Mouse (Mus musculus) c-Kit-positive CD71-negative TER-119-negative erythroid progenitor cells, embryonic 14.5 days (primary cell): ENCODE measurements around the gene Ifngr2.

ENCODE experiments used
- DNase-seq: peaks from one replicate; pipeline ENCODE4 v3.0.0-alpha.2; 2013; ENCODE audit warnings: low read depth

Ifngr2 gene

GRCm38 (mm10) chr16:91537065-91537464 is 9.8 kb upstream of the Ifngr2 start:
- no peak for DNase-seq

- DNase-seq: no peak
Observed at GRCm38 (mm10) chr16:91538051-91538450, 8.8 kb upstream of the Ifngr2 start.

- DNase-seq: no peak
Observed at GRCm38 (mm10) chr16:91538513-91538912, 8.4 kb upstream of the Ifngr2 start.

- DNase-seq: no peak
Observed at GRCm38 (mm10) chr16:91541573-91542081, 5.2 kb upstream of the Ifngr2 start.

GRCm38 (mm10) chr16:91543619-91544018 is 3.3 kb upstream of the Ifngr2 start:
- DNase-seq: no peak

- DNase-seq: no peak
Observed at GRCm38 (mm10) chr16:91545597-91546281, 1.1 kb upstream of the Ifngr2 start.

GRCm38 (mm10) chr16:91546391-91546835 is 459 bp upstream of the Ifngr2 start:
- DNase-seq: no peak

GRCm38 (mm10) chr16:91547974-91548373 is 1.1 kb downstream of the Ifngr2 start:
- DNase-seq: no peak

GRCm38 (mm10) chr16:91548586-91548985 is 1.7 kb downstream of the Ifngr2 start:
- DNase-seq: no peak

- no peak for DNase-seq
Observed at GRCm38 (mm10) chr16:91548996-91549395, 2.1 kb downstream of the Ifngr2 start.

GRCm38 (mm10) chr16:91549616-91550015 is 2.7 kb downstream of the Ifngr2 start:
- no peak for DNase-seq

GRCm38 (mm10) chr16:91551081-91551524 is 4.2 kb downstream of the Ifngr2 start:
- no peak for DNase-seq

- DNase-seq: no peak
Observed at GRCm38 (mm10) chr16:91552072-91552471, 5.2 kb downstream of the Ifngr2 start.

GRCm38 (mm10) chr16:91553625-91554024 is 6.8 kb downstream of the Ifngr2 start:
- DNase-seq: no peak

- no peak for DNase-seq
Observed at GRCm38 (mm10) chr16:91555017-91555605, 8.2 kb downstream of the Ifngr2 start.

- DNase-seq: no peak
Observed at GRCm38 (mm10) chr16:91556659-91557058, 9.8 kb downstream of the Ifngr2 start.

- DNase-seq: no peak
Observed at GRCm38 (mm10) chr16:91557214-91557613, 10.3 kb downstream of the Ifngr2 start.

- DNase-seq: no peak
Observed at GRCm38 (mm10) chr16:91557693-91558092, 10.8 kb downstream of the Ifngr2 start.

- DNase-seq: no peak
Observed at GRCm38 (mm10) chr16:91561099-91561498, 14.2 kb downstream of the Ifngr2 start.

- no peak for DNase-seq
Observed at GRCm38 (mm10) chr16:91561541-91562457, 14.9 kb downstream of the Ifngr2 start.

GRCm38 (mm10) chr16:91564580-91565291 is 17.9 kb downstream of the Ifngr2 start:
- DNase-seq: no peak
